In the genomic region with DNA sequence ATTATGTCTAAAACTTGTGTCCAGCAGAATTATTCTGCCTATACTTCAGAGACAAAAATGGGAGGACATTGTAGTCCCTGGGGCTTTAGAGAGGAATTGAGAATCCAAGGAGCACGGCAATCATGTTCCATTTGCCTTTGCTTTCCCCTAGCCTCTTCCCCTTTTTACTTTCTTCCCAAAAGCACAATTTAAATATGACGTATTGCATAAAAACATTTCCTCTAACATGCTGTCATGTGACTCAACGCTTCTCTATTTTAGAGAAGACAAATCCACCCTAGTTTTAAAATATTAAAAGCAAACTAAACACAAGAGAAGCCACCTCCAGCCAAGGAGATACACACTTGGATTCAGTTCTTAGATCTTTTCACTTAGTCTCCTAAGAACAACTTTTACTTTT, we compare ENCODE assay signal across 8 mouse cellular contexts. TPM values are rescaled to one million over a fixed set of nuclear protein-coding genes. Genes with fewer than 3 reads are reported as not detected.
DNase-seq lines count a peak whose midpoint lies in the region; ATAC-seq and TF ChIP-seq lines count a peak whose summit lies in the region.

No protein-coding gene starts in this region.

- DNase-seq in heart, adult 11 months: no peak
- no peak for DNase-seq in cerebellum, adult 11-12 months
- no peak for DNase-seq in natural killer cell, adult 2 months (ENCODE audit: low spot score in 2 of 2)
- no peak for DNase-seq in layer of hippocampus, postnatal 14 days (ENCODE audit: low spot score in 2 of 2)

- WGBS in heart, embryonic 11.5 days (ENCODE audit: insufficient replicate concordance): 49% methylated on average over 3 of the region's 3 CpGs
- WGBS in hindbrain, embryonic 15.5 days: 30% methylated on average over 3 of the region's 3 CpGs
- 41% methylated on average over 3 of the region's 3 CpGs for WGBS in midbrain, embryonic 16.5 days

- H3K27ac ChIP-seq in heart, embryonic 11.5 days (ENCODE audit: low read depth, low read length): no peak overlapping the region
- H3K27ac ChIP-seq in bone marrow macrophage, adult 2 months (ENCODE audit: insufficient read depth, low read depth, low read length): peak overlapping the region; percentile 100
- H3K27ac ChIP-seq in hindbrain, embryonic 15.5 days (replicated peaks): peak overlapping the region; percentile 93
- peak overlapping the region; percentile 97 for H3K27ac ChIP-seq in midbrain, embryonic 16.5 days (ENCODE audit: low read length)

- no peak for TF ChIP-seq CTCF in bone marrow macrophage, adult 2 months (IDR thresholded peaks at IDR 0.05; ENCODE audit: low read depth, low read length)

- no peaks in the 10 kb centered on the region for H3K9me3 ChIP-seq in heart, embryonic 11.5 days (replicated peaks; ENCODE audit: control insufficient read depth, low read length)
- H3K9me3 ChIP-seq in hindbrain, embryonic 15.5 days: no peaks in the 10 kb centered on the region
- H3K9me3 ChIP-seq in midbrain, embryonic 16.5 days (replicated peaks; ENCODE audit: control insufficient read depth, low read length, poor library complexity, severe bottlenecking): no peaks in the 10 kb centered on the region

- H3K9ac ChIP-seq in heart, embryonic 11.5 days (ENCODE audit: low read depth, low read length): peak overlapping the region; percentile 90; the same call in 1 of the 2 replicates
- peak overlapping the region; percentile 73; the same call in 1 of the 2 replicates for H3K9ac ChIP-seq in hindbrain, embryonic 15.5 days
- peak overlapping the region; percentile 95 for H3K9ac ChIP-seq in midbrain, embryonic 16.5 days (ENCODE audit: low read depth, low read length)

- H3K36me3 ChIP-seq in heart, embryonic 11.5 days (ENCODE audit: control insufficient read depth, insufficient read depth, low read length): peaks cover 18% of the 10 kb centered on the region
- peaks cover 31% of the 10 kb centered on the region for H3K36me3 ChIP-seq in hindbrain, embryonic 15.5 days
- peaks cover 18% of the 10 kb centered on the region for H3K36me3 ChIP-seq in midbrain, embryonic 16.5 days (ENCODE audit: control insufficient read depth, insufficient read depth, low read length)

- no peaks in the 10 kb centered on the region for H3K27me3 ChIP-seq in heart, embryonic 11.5 days (ENCODE audit: control insufficient read depth, insufficient read depth, low read length)
- no peaks in the 10 kb centered on the region for H3K27me3 ChIP-seq in hindbrain, embryonic 15.5 days
- no peaks in the 10 kb centered on the region for H3K27me3 ChIP-seq in midbrain, embryonic 16.5 days (ENCODE audit: control insufficient read depth, insufficient read depth, low read depth, low read length)

- peak overlapping the region; percentile 63 for H3K4me2 ChIP-seq in heart, embryonic 11.5 days
- H3K4me2 ChIP-seq in hindbrain, embryonic 15.5 days: peak overlapping the region; percentile 60
- peak overlapping the region; percentile 70 for H3K4me2 ChIP-seq in midbrain, embryonic 16.5 days (ENCODE audit: low read length)

- peak overlapping the region; percentile 90 for H3K4me3 ChIP-seq in heart, embryonic 11.5 days (ENCODE audit: low read depth, low read length)
- peak overlapping the region; percentile 98 for H3K4me3 ChIP-seq in bone marrow macrophage, adult 2 months (ENCODE audit: insufficient read depth, low read length)
- H3K4me3 ChIP-seq in hindbrain, embryonic 15.5 days: peak overlapping the region; percentile 73
- peak overlapping the region; percentile 94 for H3K4me3 ChIP-seq in midbrain, embryonic 16.5 days (ENCODE audit: low read depth, low read length)

- peaks cover 5% of the 10 kb centered on the region; the same call in 1 of the 2 replicates for H3K4me1 ChIP-seq in heart, embryonic 11.5 days (ENCODE audit: control insufficient read depth, insufficient read depth, low read length)
- H3K4me1 ChIP-seq in bone marrow macrophage, adult 2 months (ENCODE audit: control insufficient read depth, insufficient read depth, low read length): peaks cover 25% of the 10 kb centered on the region
- peaks cover 27% of the 10 kb centered on the region for H3K4me1 ChIP-seq in hindbrain, embryonic 15.5 days (replicated peaks)
- peaks cover 25% of the 10 kb centered on the region for H3K4me1 ChIP-seq in midbrain, embryonic 16.5 days (ENCODE audit: control insufficient read depth, insufficient read depth, low read length)

- ATAC-seq in heart, embryonic 11.5 days (replicated peaks; ENCODE audit: insufficient number of reproducible peaks, low FRiP score, low TSS enrichment): no peak
- ATAC-seq in hindbrain, embryonic 15.5 days (ENCODE audit: low FRiP score, low read depth): no peak
- ATAC-seq in midbrain, embryonic 16.5 days: no peak

- TF ChIP-seq POLR2A in bone marrow macrophage, adult 2 months (IDR thresholded peaks at IDR 0.05; ENCODE audit: borderline replicate concordance, low read depth, low read length): no peak

RNA-seq across cellular contexts. Expression of gene Synj1, which starts 0.7 kb away (rescaled TPM):
- polyA plus RNA-seq in heart, embryonic 11.5 days (2014; fragmentation: Nextera tagmentation; extraction: Ambion mirVana): 15.2 and 22.1 TPM in 2 replicates
- 91.7 and 118 TPM in 2 replicates for polyA plus RNA-seq in bone marrow macrophage, adult 2 months (2012; ENCODE audit: insufficient read depth, insufficient read length, missing spikeins)
- polyA plus RNA-seq in hindbrain, embryonic 15.5 days (2015; fragmentation: Nextera tagmentation; extraction: Ambion mirVana): 48.3 and 52.8 TPM in 2 replicates
- polyA plus RNA-seq in midbrain, embryonic 16.5 days (2015; fragmentation: Nextera tagmentation; extraction: Ambion mirVana): 52.1 and 55.7 TPM in 2 replicates
- total RNA-seq in layer of hippocampus, postnatal 14 days (2021): 100 to 1,000 TPM; 358 to 373 TPM

RNA-seq across cellular contexts. Expression of gene Paxbp1, which starts 32.5 kb away (rescaled TPM):
- 55.5 and 56.4 TPM in 2 replicates for polyA plus RNA-seq in heart, embryonic 11.5 days (2014; fragmentation: Nextera tagmentation; extraction: Ambion mirVana)
- polyA plus RNA-seq in bone marrow macrophage, adult 2 months (2012; ENCODE audit: insufficient read depth, insufficient read length, missing spikeins): 91.7 and 108 TPM in 2 replicates
- polyA plus RNA-seq in hindbrain, embryonic 15.5 days (2015; fragmentation: Nextera tagmentation; extraction: Ambion mirVana): 58.7 and 61.2 TPM in 2 replicates
- polyA plus RNA-seq in midbrain, embryonic 16.5 days (2015; fragmentation: Nextera tagmentation; extraction: Ambion mirVana): 72.3 and 84.0 TPM in 2 replicates
- 10 to 100 TPM; 64.1 to 70.3 TPM for total RNA-seq in layer of hippocampus, postnatal 14 days (2021)
